Mouse (Mus musculus) liver, embryonic 12.5 days (tissue): ENCODE measurements around the gene Rab40b. TPM values are rescaled to one million over a fixed set of nuclear protein-coding genes. Genes with fewer than 3 reads are reported as not detected.
A peak's percentile ranks its signal among the peaks of the same experiment; 100 is the strongest.
"Not testable (repeated sequence)": the region's sequence is repeated elsewhere in the genome, so short reads cannot be mapped to it uniquely, and the experiment has no call there.

Source experiments
- ATAC-seq: fragments of 200-750 bp; cut with Nextera tagmentation; 2 replicates; pipeline ENCODE4 v1.8.0; 2017; ENCODE audit warnings: moderate number of reproducible peaks, mild to moderate bottlenecking, moderate library complexity
- H3K27ac ChIP-seq: fragments of 300-500 bp; sonication (generic); 2 replicates; pipeline ENCODE4 v1.5.1; 2016; ENCODE audit warnings: mild to moderate bottlenecking
- H3K27me3 ChIP-seq: fragments of 300-500 bp; sonication (generic); replicated peaks from 2 replicates; pipeline ENCODE4 v1.6.1; 2016; ENCODE audit warnings: mild to moderate bottlenecking, moderate library complexity
- H3K36me3 ChIP-seq: fragments of 300-500 bp; sonication (generic); 2 replicates; pipeline ENCODE4 v1.6.1; 2016; ENCODE audit warnings: mild to moderate bottlenecking, moderate library complexity
- H3K4me1 ChIP-seq: fragments of 300-500 bp; sonication (generic); 2 replicates; pipeline ENCODE4 v1.6.1; 2016
- H3K4me2 ChIP-seq: fragments of 300-500 bp; sonication (generic); 2 replicates; pipeline ENCODE4 v1.6.1; 2016; ENCODE audit warnings: mild to moderate bottlenecking, moderate library complexity
- H3K4me3 ChIP-seq: fragments of 300-500 bp; sonication (generic); 2 replicates; pipeline ENCODE4 v1.5.1; 2016; ENCODE audit warnings: mild to moderate bottlenecking, moderate library complexity
- H3K9ac ChIP-seq: fragments of 300-500 bp; sonication (generic); 2 replicates; pipeline ENCODE4 v1.6.1; 2016; ENCODE audit warnings: mild to moderate bottlenecking, moderate library complexity
- H3K9me3 ChIP-seq: fragments of 300-500 bp; sonication (generic); replicated peaks from 2 replicates; pipeline ENCODE4 v1.6.1; 2016; ENCODE audit warnings: mild to moderate bottlenecking, moderate library complexity
- WGBS: fragments of 180-500 bp; shearing (Covaris S2); methylation state at CpG from one replicate; pipeline ENCODE4 v1.1.7; 2016; ENCODE audit not compliant: insufficient replicate concordance; 5-methylcytosine and 5-hydroxymethylcytosine counted together
- polyA plus RNA-seq: library from polyadenylated mRNA; unstranded; fragments of >200 nt; fragmentation: Nextera tagmentation; extraction: Ambion mirVana; gene quantifications from 2 replicates; pipeline ENCODE4 v1.2.1, GENCODE M21; 2016

Gene Rab40b
- polyA plus RNA-seq, 1 experiment from 2014 or later: 0.87 TPM

DNA sequence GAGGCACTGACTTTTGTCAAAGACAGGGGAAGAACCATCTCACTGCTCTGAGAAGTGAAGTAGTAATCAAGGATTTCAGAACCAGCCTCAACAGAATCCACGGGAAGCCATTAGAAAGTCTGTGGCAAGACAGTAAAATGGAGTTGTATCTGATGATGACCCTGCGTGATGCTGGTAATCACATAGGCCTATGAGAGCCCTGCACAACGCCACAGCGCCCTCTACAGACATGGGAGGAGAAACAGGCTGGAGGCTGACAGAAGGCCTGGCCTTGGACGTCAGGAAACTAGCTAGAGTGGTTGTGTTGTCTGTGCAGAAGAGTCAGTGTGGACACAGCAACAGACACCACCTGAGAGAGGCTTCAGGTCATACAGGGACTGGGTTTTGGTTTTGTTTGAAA lies 25.8 kb downstream of the Rab40b start:
- Histone ChIP-seq H3K27ac (no peak overlapping the region), H3K4me2 (no peak overlapping the region), H3K36me3 (no peaks in the 10 kb centered on the region), H3K9ac (no peak overlapping the region), H3K4me1 (no peaks in the 10 kb centered on the region), H3K9me3 (no peaks in the 10 kb centered on the region), H3K27me3 (no peaks in the 10 kb centered on the region), H3K4me3 (no peak overlapping the region)
- 27% methylated on average over 5 of the region's 5 CpGs for WGBS
- peak; percentile 69; the same call in 1 of the 2 replicates for ATAC-seq

DNA sequence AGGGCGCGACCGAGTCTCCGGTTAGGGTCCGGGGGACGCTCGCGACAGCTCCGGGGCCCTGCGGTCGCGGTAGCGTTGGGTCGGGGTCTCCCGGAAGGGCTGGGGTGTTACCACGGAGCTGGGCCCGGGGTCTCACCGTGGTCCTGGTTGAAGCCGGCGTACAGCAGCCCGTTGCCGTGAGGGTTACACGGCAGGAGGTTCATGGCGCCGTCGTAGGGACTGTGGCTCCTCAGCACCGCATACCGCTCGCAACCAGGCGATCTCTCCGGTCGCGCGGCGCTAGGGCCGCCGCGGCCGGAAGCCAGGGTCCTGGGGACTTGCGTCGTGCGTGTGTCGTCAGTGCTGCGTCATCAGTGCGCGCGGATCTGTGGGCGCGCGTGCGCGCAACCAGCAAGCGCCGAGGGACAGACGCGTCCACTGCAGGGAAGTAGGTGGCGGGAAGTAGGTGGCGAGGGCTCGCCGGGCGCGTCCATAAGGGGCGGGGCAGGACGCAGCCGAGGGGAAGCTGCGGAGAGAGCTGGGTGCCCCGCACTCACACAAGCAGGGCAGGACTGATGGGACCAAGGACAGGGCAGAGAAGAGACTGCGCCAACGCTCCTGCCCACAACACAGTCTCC lies 33.9 kb downstream of the Rab40b start, which contains the start of gene Wdr45b:
Gene Wdr45b, minus strand, starts transcription at position 355 of the 617 bp plus-strand sequence.
- Histone ChIP-seq H3K4me2 (peak within 1 kb of the TSS; percentile 88), H3K36me3 (peaks cover 16% of the 10 kb centered on the region), H3K9ac (peak within 1 kb of the TSS; percentile 99), H3K27me3 (no peaks in the 10 kb centered on the region), H3K9me3 (no peaks in the 10 kb centered on the region), H3K4me1 (peaks cover 36% of the 10 kb centered on the region), H3K4me3 (peak within 1 kb of the TSS; percentile 99), H3K27ac (peak within 1 kb of the TSS; percentile 90)
- ATAC-seq: peak; percentile 94
- WGBS: under 1% methylated on average over 69 of the region's 69 CpGs

DNA sequence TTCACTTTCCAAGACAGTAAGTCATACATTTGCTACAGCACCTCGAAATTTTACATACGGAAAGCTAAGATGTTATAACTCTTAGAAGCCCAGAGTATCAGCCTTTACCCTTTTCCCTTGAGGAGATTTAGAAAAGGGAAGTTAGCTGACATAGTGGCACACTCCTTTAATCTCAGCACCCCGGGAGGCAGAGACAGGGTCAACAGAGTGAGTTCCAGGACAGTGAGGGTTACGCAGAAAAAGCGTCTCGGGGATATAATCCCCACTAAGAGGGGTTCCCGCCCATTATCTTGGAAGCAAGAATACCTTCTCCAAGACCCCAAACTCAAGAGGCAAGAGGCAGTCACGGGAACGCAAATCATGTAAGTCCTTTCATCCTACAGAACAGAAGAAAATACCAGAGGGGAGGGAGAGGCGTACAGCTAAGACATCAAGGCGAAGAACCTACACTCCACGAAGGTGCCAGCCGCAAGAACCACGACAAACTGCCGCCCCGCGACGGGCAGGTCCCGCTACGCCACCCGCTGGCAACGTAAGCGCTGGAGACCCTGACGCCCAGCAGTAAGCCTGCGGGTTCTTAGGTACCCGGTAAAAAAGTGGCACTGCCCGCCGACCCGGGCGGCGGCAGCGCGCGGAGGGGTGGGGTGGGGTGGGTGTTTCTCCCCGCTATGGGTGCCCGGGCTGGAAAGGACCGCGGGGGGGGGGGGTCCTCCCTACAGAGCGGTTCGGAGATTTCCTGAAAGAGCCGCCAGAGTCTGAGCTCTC lies 34.5 kb downstream of the Rab40b start:
- 2% methylated on average over 41 of the region's 41 CpGs for WGBS

DNA sequence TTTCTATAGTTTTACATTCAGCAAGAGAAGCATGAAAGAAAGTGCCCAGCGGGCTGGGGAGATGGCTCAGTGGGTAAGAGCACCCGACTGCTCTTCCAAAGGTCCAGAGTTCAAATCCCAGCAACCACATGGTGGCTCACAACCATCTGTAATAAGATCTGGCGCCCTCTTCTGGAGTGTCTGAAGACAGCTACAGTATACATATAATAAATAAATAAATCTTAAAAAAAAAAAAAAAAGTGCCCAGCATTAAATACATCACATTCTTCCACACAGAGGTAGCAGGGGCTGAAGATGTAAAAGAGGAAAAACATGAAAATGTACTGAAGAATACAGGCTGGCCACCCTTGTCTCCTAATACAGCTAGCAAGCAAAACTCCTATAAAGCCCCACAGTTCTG lies 39.3 kb downstream of the Rab40b start:
- H3K9me3 ChIP-seq, H3K9ac ChIP-seq, H3K27me3 ChIP-seq, H3K27ac ChIP-seq, ATAC-seq, H3K4me2 ChIP-seq, H3K4me3 ChIP-seq: not testable (repeated sequence)
- 71% methylated on average over 3 of the region's 3 CpGs for WGBS
- Histone ChIP-seq H3K4me1 (peaks cover 33% of the 10 kb centered on the region), H3K36me3 (peaks cover 61% of the 10 kb centered on the region)

More for the DNA sequence above, 34.5 kb downstream of the Rab40b start:
- H3K27ac ChIP-seq: peak overlapping the region; percentile 90
- no peaks in the 10 kb centered on the region for H3K9me3 ChIP-seq
- peak overlapping the region; percentile 88 for H3K4me2 ChIP-seq
- peak; percentile 36 for ATAC-seq
- H3K9ac ChIP-seq: peak overlapping the region; percentile 99
- H3K36me3 ChIP-seq: peaks cover 22% of the 10 kb centered on the region
- H3K4me3 ChIP-seq: peak overlapping the region; percentile 99
- no peaks in the 10 kb centered on the region for H3K27me3 ChIP-seq
- peaks cover 36% of the 10 kb centered on the region for H3K4me1 ChIP-seq

DNA sequence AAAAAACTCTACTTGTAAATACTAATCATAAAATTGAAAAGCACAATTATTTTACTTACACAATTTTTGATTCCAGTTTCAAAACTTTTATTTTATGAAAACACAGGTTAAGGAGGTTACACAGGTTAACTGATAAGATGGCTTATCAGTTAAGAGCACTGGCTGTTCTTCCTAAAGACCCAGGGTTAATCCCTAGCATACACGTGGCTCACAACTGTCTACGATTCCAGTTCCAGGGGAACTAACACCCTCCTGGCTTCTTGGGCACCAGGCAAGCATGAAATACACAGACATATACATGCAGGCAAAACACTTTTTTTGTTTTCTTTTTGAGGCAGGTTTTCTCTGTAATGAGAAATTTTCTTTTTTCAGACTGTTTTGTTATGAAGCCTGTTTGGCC lies 39.9 kb downstream of the Rab40b start:
- H3K4me1 ChIP-seq: peaks cover 34% of the 10 kb centered on the region
- H3K27ac ChIP-seq: no peak overlapping the region
- no peak overlapping the region for H3K9ac ChIP-seq
- H3K4me2 ChIP-seq: no peak overlapping the region
- no peak overlapping the region for H3K4me3 ChIP-seq
- H3K27me3 ChIP-seq: no peaks in the 10 kb centered on the region
- 80% methylated on average over 2 of the region's 2 CpGs for WGBS
- H3K9me3 ChIP-seq: no peaks in the 10 kb centered on the region
- ATAC-seq: no peak
- H3K36me3 ChIP-seq: peaks cover 64% of the 10 kb centered on the region

DNA sequence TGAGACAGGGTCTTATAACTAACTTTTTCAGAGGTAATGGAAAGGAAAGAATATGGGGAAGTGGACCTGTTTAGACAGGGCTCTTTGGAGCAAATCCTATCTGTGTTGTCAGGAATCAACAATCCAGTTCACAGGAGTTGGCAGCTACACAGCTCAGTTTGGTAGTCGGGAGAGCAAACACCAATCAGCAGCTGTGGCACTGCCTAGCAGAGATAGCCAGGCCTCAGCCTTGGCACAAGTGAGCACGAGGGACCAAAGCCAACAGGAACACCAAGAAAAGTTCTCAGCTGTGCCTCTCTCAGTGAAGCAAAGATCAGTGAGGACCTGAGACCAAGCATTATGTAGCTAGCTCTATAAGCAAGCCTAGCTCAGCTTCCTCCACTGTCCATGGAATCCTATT lies 41.0 kb downstream of the Rab40b start:
- no peak overlapping the region for H3K4me3 ChIP-seq
- no peak for ATAC-seq
- H3K27ac ChIP-seq: no peak overlapping the region
- no peaks in the 10 kb centered on the region for H3K27me3 ChIP-seq
- no peaks in the 10 kb centered on the region for H3K9me3 ChIP-seq
- 74% methylated on average over 2 of the region's 2 CpGs for WGBS
- H3K9ac ChIP-seq: no peak overlapping the region
- peaks cover 33% of the 10 kb centered on the region for H3K4me1 ChIP-seq
- H3K36me3 ChIP-seq: peaks cover 63% of the 10 kb centered on the region
- no peak overlapping the region for H3K4me2 ChIP-seq

DNA sequence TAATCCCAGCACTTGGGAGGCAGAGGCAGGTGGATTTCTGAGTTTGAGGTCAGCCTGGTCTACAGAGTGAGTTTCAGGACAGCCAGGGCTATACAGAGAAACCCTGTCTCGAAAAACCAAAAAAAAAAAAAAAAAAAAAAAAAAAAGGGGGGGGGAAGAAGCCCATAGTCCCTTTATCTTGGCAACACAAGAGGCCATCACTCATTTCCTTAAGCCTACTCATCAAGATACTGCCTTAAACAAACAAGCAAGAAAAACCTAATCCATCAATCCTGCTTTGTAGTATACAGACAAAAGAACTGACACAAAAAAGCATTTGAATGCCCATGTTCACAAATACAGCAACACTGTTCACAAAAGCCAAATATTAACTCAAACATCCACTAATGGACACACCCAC lies 45.6 kb downstream of the Rab40b start:
- WGBS: no CpG with 5 or more reads among the region's 1 CpGs

DNA sequence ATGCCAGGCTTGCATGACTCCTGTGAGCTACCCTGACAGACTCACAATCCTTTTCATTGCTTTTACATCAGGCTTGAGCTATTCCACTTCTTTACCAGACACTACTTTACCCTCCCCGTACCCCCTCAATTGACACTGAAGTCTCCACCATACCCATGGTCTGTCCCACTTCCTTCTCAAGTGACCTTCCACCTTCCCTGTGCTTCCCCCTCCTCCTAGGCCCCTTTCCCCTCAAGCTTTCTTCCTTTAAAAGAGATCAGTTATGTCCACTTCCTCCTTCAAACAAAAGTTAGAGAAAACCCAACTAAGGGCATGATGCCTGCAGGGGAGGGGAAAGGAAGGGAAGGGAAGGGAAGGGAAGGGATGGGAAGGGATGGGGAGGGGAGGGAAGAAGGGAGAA lies 47.8 kb downstream of the Rab40b start:
- H3K4me3 ChIP-seq: no peak overlapping the region
- peak overlapping the region; percentile 3; the same call in 1 of the 2 replicates for H3K27ac ChIP-seq
- H3K36me3 ChIP-seq: peaks cover 61% of the 10 kb centered on the region
- 52% methylated on average over 1 of the region's 1 CpGs for WGBS
- H3K27me3 ChIP-seq: no peaks in the 10 kb centered on the region
- H3K9ac ChIP-seq: no peak overlapping the region
- ATAC-seq: no peak
- H3K4me2 ChIP-seq: no peak overlapping the region
- H3K4me1 ChIP-seq: peaks cover 35% of the 10 kb centered on the region
- H3K9me3 ChIP-seq: no peaks in the 10 kb centered on the region

More for the DNA sequence above, 45.6 kb downstream of the Rab40b start:
- H3K9me3 ChIP-seq, H3K4me3 ChIP-seq, H3K27ac ChIP-seq, H3K27me3 ChIP-seq, H3K4me2 ChIP-seq, H3K9ac ChIP-seq, ATAC-seq: not testable (repeated sequence)
- Histone ChIP-seq H3K4me1 (peaks cover 37% of the 10 kb centered on the region), H3K36me3 (peaks cover 61% of the 10 kb centered on the region)

DNA sequence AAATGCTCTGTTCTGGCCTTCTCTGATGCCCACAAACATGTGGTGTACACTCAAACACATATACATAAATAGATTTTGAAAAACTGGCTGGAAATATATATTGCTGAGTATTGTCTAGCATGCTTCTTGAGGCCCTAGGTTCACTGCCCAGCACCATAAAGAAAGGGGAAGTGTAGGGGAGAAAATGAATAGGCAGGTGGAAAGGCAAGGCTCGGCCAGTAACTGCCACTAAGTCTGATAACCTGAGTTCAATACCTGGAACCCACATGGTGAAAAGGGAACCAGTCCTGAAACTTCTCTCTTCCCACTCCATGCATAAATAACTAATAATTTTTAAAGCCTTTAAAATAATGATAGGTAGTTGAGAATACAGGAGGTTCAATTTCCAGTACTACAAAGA lies 48.4 kb downstream of the Rab40b start:
- ATAC-seq: no peak
- Histone ChIP-seq H3K27me3 (no peaks in the 10 kb centered on the region), H3K36me3 (peaks cover 61% of the 10 kb centered on the region), H3K4me1 (peaks cover 35% of the 10 kb centered on the region), H3K27ac (no peak overlapping the region), H3K4me2 (no peak overlapping the region), H3K9ac (no peak overlapping the region), H3K4me3 (no peak overlapping the region), H3K9me3 (no peaks in the 10 kb centered on the region)
- 40% methylated on average over 1 of the region's 1 CpGs for WGBS

DNA sequence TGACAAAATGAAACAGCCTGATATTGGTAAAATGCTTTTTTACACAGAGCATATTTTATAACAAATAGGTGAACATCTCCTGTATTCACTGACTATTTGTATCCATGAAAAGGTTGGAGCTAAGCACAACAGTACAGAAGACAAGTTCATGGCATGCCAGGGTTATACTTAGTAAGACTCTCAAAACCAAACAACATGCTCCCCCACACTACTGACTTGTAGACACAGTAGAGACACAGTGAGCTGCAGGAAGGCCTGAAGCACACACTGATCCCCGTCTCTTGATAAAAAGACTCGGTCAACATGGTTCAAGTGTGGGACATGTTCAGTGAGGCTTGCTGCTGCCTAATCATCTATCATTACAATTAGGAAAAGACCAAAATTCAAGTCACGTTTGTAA lies 56.4 kb downstream of the Rab40b start:
- Histone ChIP-seq H3K9ac (no peak overlapping the region), H3K9me3 (no peaks in the 10 kb centered on the region), H3K27ac (no peak overlapping the region), H3K4me3 (no peak overlapping the region), H3K4me1 (no peaks in the 10 kb centered on the region), H3K36me3 (peaks cover 95% of the 10 kb centered on the region), H3K27me3 (no peaks in the 10 kb centered on the region), H3K4me2 (no peak overlapping the region)
- ATAC-seq: no peak
- WGBS: 71% methylated on average over 3 of the region's 3 CpGs

DNA sequence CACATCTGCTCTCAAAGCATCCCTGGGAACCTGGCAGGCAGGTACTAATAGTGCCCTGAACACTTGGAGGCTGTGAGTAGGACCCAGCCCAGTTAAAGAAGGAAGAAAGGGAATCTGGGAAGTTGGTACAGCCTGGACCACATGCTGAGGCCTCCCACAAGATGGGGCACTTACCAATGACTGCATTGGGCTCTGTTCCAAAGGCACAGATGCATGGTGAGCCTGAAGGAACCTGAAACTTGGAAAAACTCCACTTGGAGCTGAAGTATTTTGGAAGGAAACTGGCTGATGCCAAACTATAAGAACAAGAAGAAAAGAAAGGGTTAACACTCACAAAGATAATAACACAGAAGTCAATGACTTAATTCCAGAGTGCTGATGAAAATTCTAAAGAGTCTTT lies 59.4 kb downstream of the Rab40b start:
- ATAC-seq: no peak
- Histone ChIP-seq H3K36me3 (peaks cover 74% of the 10 kb centered on the region), H3K4me2 (no peak overlapping the region), H3K9ac (no peak overlapping the region), H3K4me3 (no peak overlapping the region), H3K4me1 (0 out of 2 replicates have a peak, but pooled peaks cover 7% of the 10 kb centered on the region), H3K9me3 (no peaks in the 10 kb centered on the region), H3K27ac (no peak overlapping the region), H3K27me3 (no peaks in the 10 kb centered on the region)

DNA sequence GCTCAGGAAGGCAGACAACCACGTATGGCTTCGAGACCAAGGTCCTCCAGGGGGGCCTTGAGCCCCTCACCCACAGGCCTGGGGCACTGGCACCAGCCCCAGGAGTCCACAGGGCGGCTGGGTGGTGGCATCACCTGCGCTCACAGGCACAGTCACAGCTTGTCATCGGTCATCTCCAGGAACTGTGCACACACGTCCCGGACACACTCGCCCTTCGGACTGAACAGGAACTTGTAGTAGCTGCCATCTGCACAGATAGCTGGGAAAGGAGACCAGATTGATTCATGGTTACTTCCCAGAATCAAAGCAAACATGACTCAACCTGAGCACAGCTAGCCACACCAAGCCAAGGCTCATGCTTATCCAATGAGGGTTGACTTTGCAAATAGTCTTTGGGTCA lies 59.8 kb downstream of the Rab40b start:
- H3K9ac ChIP-seq: no peak overlapping the region
- H3K27ac ChIP-seq: no peak overlapping the region
- no peaks in the 10 kb centered on the region for H3K9me3 ChIP-seq
- WGBS: 94% methylated on average over 9 of the region's 9 CpGs
- H3K4me3 ChIP-seq: no peak overlapping the region
- peaks cover 70% of the 10 kb centered on the region for H3K36me3 ChIP-seq
- no peak for ATAC-seq
- H3K27me3 ChIP-seq: no peaks in the 10 kb centered on the region
- H3K4me2 ChIP-seq: no peak overlapping the region
- H3K4me1 ChIP-seq: 0 out of 2 replicates have a peak, but pooled peaks cover 7% of the 10 kb centered on the region
